Mouse (Mus musculus) urinary bladder, postnatal 14 days (tissue): Measurements from ENCODE around the gene Cysltr1.

ENCODE experiments used
- DNase-seq: peaks from one replicate; pipeline ENCODE4 v3.0.0; 2021; ENCODE audit warnings: low spot score

Gene Cysltr1

GRCm38 (mm10) chrX:106603386-106603785, at the start of gene Cysltr1:
Gene Cysltr1 (minus strand): TSS chrX:106603679.
- peak; percentile 2 for DNase-seq

- DNase-seq = no peak
Observed at GRCm38 (mm10) chrX:106634799-106635541, 31.5 kb upstream of the Cysltr1 start.

- no peak for DNase-seq
Observed at GRCm38 (mm10) chrX:106633543-106633942, 30.1 kb upstream of the Cysltr1 start.

DNA sequence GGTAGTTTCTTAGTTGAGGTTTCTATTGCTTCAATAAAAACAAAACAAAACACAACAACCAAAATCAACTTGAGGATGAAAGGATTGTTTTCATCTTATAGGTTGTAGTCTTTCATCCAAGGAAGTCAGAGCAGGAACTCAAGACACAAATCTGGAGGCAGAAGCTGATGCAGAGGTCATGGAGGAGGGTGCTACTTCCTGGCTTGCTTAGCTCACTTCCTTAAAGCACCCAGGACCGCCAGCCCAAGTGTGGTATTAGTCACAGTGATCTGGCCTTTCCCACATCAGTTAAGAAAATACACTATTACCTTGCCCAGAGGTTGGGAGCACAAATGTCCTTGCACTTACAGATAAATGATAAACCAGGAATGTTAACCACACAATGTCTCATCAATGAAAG, 25.0 kb upstream of the Cysltr1 start:
- no peak for DNase-seq

DNA sequence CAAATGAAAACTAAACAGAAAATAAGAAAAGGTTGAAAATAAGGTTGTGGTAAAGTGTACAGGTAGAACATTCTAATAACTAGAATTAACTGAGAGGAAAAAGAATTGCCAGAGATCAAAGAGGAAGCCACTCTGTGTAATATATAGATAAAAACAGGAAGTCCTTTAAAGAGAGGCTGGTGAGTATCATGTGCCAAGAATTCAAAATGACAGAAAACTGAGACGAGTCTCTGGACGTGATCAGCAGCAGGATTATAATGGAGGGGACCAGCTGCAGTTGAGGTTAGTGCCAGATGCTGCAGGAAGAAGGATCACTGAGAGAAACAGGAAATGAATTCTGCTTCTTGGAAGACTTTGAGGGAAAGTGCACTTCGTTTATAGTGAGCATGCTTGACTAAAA, 20.2 kb upstream of the Cysltr1 start:
- DNase-seq = no peak

GRCm38 (mm10) chrX:106622512-106622911, 19.0 kb upstream of the Cysltr1 start:
- no peak for DNase-seq

- peak; percentile 15 for DNase-seq
Observed at GRCm38 (mm10) chrX:106602574-106603258, 763 bp downstream of the Cysltr1 start.

DNA sequence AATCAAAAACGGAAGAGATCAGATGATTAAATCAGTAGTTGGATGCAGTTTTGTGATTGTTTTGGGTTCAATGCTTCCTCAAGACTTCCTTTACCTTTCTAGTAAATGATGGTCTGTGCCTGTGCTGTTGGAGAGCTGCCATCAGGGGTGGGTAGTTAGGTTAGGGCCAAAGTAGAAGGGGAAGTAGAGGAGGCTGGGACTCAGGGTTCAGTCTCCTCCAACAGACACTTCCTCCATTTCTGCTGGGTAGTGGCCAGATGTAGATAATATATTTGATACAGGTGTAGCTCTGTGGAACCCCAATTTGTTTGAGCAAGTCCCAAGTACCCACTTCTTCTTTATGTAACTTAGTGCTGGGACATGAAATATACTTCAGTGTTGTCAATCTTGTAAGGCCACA, 7.6 kb downstream of the Cysltr1 start:
- DNase-seq = peak; percentile 10

- no peak for DNase-seq
Observed at GRCm38 (mm10) chrX:106593914-106594313, 9.6 kb downstream of the Cysltr1 start.

- no peak for DNase-seq
Observed at GRCm38 (mm10) chrX:106582886-106583285, 20.6 kb downstream of the Cysltr1 start, which contains the start of gene Gm5127. Gene Gm5127 (plus strand): TSS chrX:106583186.

GRCm38 (mm10) chrX:106582197-106582596, 21.3 kb downstream of the Cysltr1 start:
- DNase-seq = no peak

GRCm38 (mm10) chrX:106580410-106580809, 23.1 kb downstream of the Cysltr1 start:
- no peak for DNase-seq

GRCm38 (mm10) chrX:106578966-106579365, 24.5 kb downstream of the Cysltr1 start:
- DNase-seq = no peak

- DNase-seq = no peak
Observed at GRCm38 (mm10) chrX:106555457-106555856, 48.0 kb downstream of the Cysltr1 start.

DNA sequence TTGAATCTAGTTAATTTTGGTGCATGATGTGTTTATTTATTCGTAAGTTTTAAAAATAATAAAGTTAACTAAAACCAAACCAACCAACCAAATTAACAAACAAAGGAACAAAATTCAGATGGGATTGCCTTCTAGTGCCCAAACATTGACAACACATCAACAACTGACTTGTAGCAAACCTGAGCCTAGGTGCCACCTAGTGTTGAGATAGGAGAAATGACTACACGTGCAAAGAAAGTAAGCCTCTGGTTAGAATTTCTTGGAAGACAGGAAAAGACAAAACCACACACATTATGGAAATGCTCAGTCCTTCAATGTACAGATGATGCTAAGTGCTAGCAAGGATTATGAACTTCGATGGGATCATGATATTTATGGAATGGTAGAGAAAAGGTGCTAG, 67.1 kb downstream of the Cysltr1 start:
- no peak for DNase-seq
